Mouse (Mus musculus) thymus, adult 2 months (tissue): Measurements from ENCODE around the gene S1pr2.

Experiments used
- CTCF ChIP-seq: fragments of 200-500 bp; IDR thresholded peaks from 2 replicates; pipeline ENCODE4 v1.5.1; 2012; ENCODE audit warnings: mild to moderate bottlenecking, control low read depth, low read length, moderate library complexity, borderline replicate concordance; ENCODE audit not compliant: control insufficient read depth, poor library complexity, insufficient read depth; ENCODE audit errors: extremely low read depth
- POLR2A ChIP-seq: fragments of 200-500 bp; IDR thresholded peaks from 2 replicates; pipeline ENCODE4 v1.6.1; 2012; ENCODE audit warnings: mild to moderate bottlenecking, low read length, control low read depth, moderate library complexity; ENCODE audit not compliant: control insufficient read depth, poor library complexity, insufficient read depth; ENCODE audit errors: extremely low read depth

GRCm38 (mm10) chr9:21022726-21023125 is 46.1 kb upstream of the S1pr2 start:
- TF ChIP-seq POLR2A (no peak), CTCF (no peak)
